Mouse (Mus musculus) liver, embryonic 11.5 days (tissue): ENCODE data around the gene Prg2. TPM values are rescaled to one million over a fixed set of nuclear protein-coding genes. Genes with fewer than 3 reads are reported as not detected.

ENCODE experiments used
- ATAC-seq: fragments of 200-750 bp; cut with Nextera tagmentation; replicated peaks from 2 replicates; pipeline ENCODE4 v1.8.0; 2017; ENCODE audit warnings: moderate number of reproducible peaks, mild to moderate bottlenecking, moderate TSS enrichment, moderate library complexity; ENCODE audit not compliant: low FRiP score
- DNase-seq: peaks from one replicate; pipeline ENCODE4 v3.0.0-alpha.2; 2017; ENCODE audit warnings: low spot score
- H3K27ac ChIP-seq: fragments of 300-500 bp; sonication (generic); 2 replicates; pipeline ENCODE4 v1.5.1; 2014; ENCODE audit warnings: mild to moderate bottlenecking, low read depth, low read length, control low read depth
- H3K27me3 ChIP-seq: fragments of 300-500 bp; sonication (generic); replicated peaks from 2 replicates; pipeline ENCODE4 v1.6.1; 2014; ENCODE audit warnings: low read length, mixed read lengths; ENCODE audit not compliant: control insufficient read depth, insufficient read depth
- H3K36me3 ChIP-seq: fragments of 300-500 bp; sonication (generic); 2 replicates; pipeline ENCODE4 v1.6.1; 2014; ENCODE audit warnings: mild to moderate bottlenecking, low read length, moderate library complexity, mixed read lengths; ENCODE audit not compliant: control insufficient read depth, insufficient read depth
- H3K4me1 ChIP-seq: fragments of 300-500 bp; sonication (generic); replicated peaks from 2 replicates; pipeline ENCODE4 v1.6.1; 2014; ENCODE audit warnings: low read length, mixed read lengths; ENCODE audit not compliant: control insufficient read depth, insufficient read depth
- H3K4me2 ChIP-seq: fragments of 300-500 bp; sonication (generic); 2 replicates; pipeline ENCODE4 v1.6.1; 2014; ENCODE audit warnings: mild to moderate bottlenecking, control low read depth, moderate library complexity
- H3K4me3 ChIP-seq: fragments of 300-500 bp; sonication (generic); 2 replicates; pipeline ENCODE4 v1.5.1; 2014; ENCODE audit warnings: low read depth, low read length, control low read depth
- H3K9ac ChIP-seq: fragments of 300-500 bp; sonication (generic); 2 replicates; pipeline ENCODE4 v1.6.1; 2014; ENCODE audit warnings: low read depth, low read length, control low read depth
- H3K9me3 ChIP-seq: fragments of 300-500 bp; sonication (generic); 2 replicates; pipeline ENCODE4 v1.6.1; 2016; ENCODE audit warnings: low read length, inconsistent platforms, mixed read lengths; ENCODE audit not compliant: control insufficient read depth
- WGBS: fragments of 180-500 bp; shearing (Covaris S2); extraction: QIAGEN DNeasy Blood & Tissue Kit; methylation state at CpG from one replicate; pipeline ENCODE4 v1.1.7; 2014; 5-methylcytosine and 5-hydroxymethylcytosine counted together
- polyA plus RNA-seq: library from polyadenylated mRNA; unstranded; fragments of >200 nt; fragmentation: Nextera tagmentation; extraction: Ambion mirVana; gene quantifications from 2 replicates; pipeline ENCODE4 v1.2.1, GENCODE M21; 2014

Gene Prg2
- polyA plus RNA-seq, 1 experiment from 2014 or later: 67.2 TPM

- H3K27ac ChIP-seq: no peak overlapping the region
- no peak overlapping the region for H3K4me2 ChIP-seq
- H3K4me1 ChIP-seq: peaks cover 23% of the 10 kb centered on the region
- WGBS: 54% methylated on average over 2 of the region's 2 CpGs
- H3K4me3 ChIP-seq: no peak overlapping the region
- no peaks in the 10 kb centered on the region for H3K27me3 ChIP-seq
- ATAC-seq (no peak), DNase-seq (no peak)
- no peaks in the 10 kb centered on the region for H3K9me3 ChIP-seq
- no peak overlapping the region for H3K9ac ChIP-seq
- no peaks in the 10 kb centered on the region for H3K36me3 ChIP-seq
Measured at GRCm38 (mm10) chr2:85009212-85009611, 29.0 kb downstream of the Prg2 start.

- no peaks in the 10 kb centered on the region for H3K36me3 ChIP-seq
- peak overlapping the region; percentile 64 for H3K4me2 ChIP-seq
- H3K27ac ChIP-seq: peak overlapping the region; percentile 96
- ATAC-seq (peak; percentile 99), DNase-seq (peak; percentile 64)
- H3K4me3 ChIP-seq: peak overlapping the region; percentile 17
- H3K9ac ChIP-seq: peak overlapping the region; percentile 61
- H3K4me1 ChIP-seq: peaks cover 23% of the 10 kb centered on the region
- WGBS: 38% methylated on average over 9 of the region's 9 CpGs
- no peaks in the 10 kb centered on the region for H3K9me3 ChIP-seq
- no peaks in the 10 kb centered on the region for H3K27me3 ChIP-seq
Measured at GRCm38 (mm10) chr2:85011906-85012604, 31.8 kb downstream of the Prg2 start.

GRCm38 (mm10) chr2:85012679-85013078 is 32.4 kb downstream of the Prg2 start:
- WGBS: 53% methylated on average over 14 of the region's 14 CpGs
- Histone ChIP-seq H3K4me3 (peak overlapping the region; percentile 17), H3K36me3 (no peaks in the 10 kb centered on the region), H3K27ac (peak overlapping the region; percentile 96), H3K4me2 (peak overlapping the region; percentile 64), H3K27me3 (no peaks in the 10 kb centered on the region), H3K4me1 (peaks cover 23% of the 10 kb centered on the region), H3K9ac (peak overlapping the region; percentile 61), H3K9me3 (no peaks in the 10 kb centered on the region)
- DNase-seq: no peak
- ATAC-seq: peak; percentile 67

GRCm38 (mm10) chr2:85013826-85014587 is 33.7 kb downstream of the Prg2 start:
- peak overlapping the region; percentile 9; the same call in 1 of the 2 replicates for H3K4me2 ChIP-seq
- WGBS: 67% methylated on average over 5 of the region's 5 CpGs
- H3K9me3 ChIP-seq: no peaks in the 10 kb centered on the region
- no peak overlapping the region for H3K27ac ChIP-seq
- H3K27me3 ChIP-seq: no peaks in the 10 kb centered on the region
- H3K4me3 ChIP-seq: no peak overlapping the region
- H3K9ac ChIP-seq: no peak overlapping the region
- H3K4me1 ChIP-seq: peaks cover 23% of the 10 kb centered on the region
- H3K36me3 ChIP-seq: no peaks in the 10 kb centered on the region
- DNase-seq (no peak), ATAC-seq (no peak)

- Histone ChIP-seq H3K4me3 (no peak overlapping the region), H3K4me2 (no peak overlapping the region), H3K27me3 (no peaks in the 10 kb centered on the region), H3K27ac (no peak overlapping the region), H3K9me3 (no peaks in the 10 kb centered on the region), H3K4me1 (peaks cover 23% of the 10 kb centered on the region), H3K9ac (no peak overlapping the region), H3K36me3 (no peaks in the 10 kb centered on the region)
- WGBS: 49% methylated on average over 3 of the region's 3 CpGs
- no peak for ATAC-seq
- DNase-seq: no peak
Measured at GRCm38 (mm10) chr2:85014588-85014982, 34.3 kb downstream of the Prg2 start.

- Histone ChIP-seq H3K4me3 (no peak overlapping the region), H3K27me3 (peaks cover 8% of the 10 kb centered on the region; the same call in 1 of the 2 replicates), H3K4me1 (no peaks in the 10 kb centered on the region), H3K9ac (no peak overlapping the region), H3K9me3 (no peaks in the 10 kb centered on the region), H3K4me2 (no peak overlapping the region), H3K36me3 (no peaks in the 10 kb centered on the region), H3K27ac (no peak overlapping the region)
- DNase-seq: no peak
- ATAC-seq: no peak
- 20% methylated on average over 4 of the region's 4 CpGs for WGBS
Measured at GRCm38 (mm10) chr2:85022043-85022442, 41.8 kb downstream of the Prg2 start.

GRCm38 (mm10) chr2:85026178-85026577 is 45.9 kb downstream of the Prg2 start:
- Histone ChIP-seq H3K27me3 (peaks cover 8% of the 10 kb centered on the region; the same call in 1 of the 2 replicates), H3K9me3 (no peaks in the 10 kb centered on the region), H3K4me1 (no peaks in the 10 kb centered on the region), H3K27ac (no peak overlapping the region), H3K9ac (no peak overlapping the region), H3K4me2 (no peak overlapping the region), H3K36me3 (no peaks in the 10 kb centered on the region), H3K4me3 (no peak overlapping the region)
- 0 out of 2 replicates have a peak, but pooled peaks have one; percentile 16 for ATAC-seq
- DNase-seq: no peak
- 78% methylated on average over 3 of the region's 3 CpGs for WGBS

- Histone ChIP-seq H3K9ac (no peak overlapping the region), H3K4me2 (no peak overlapping the region), H3K4me1 (no peaks in the 10 kb centered on the region), H3K4me3 (no peak overlapping the region), H3K9me3 (no peaks in the 10 kb centered on the region), H3K36me3 (no peaks in the 10 kb centered on the region), H3K27ac (no peak overlapping the region), H3K27me3 (peaks cover 11% of the 10 kb centered on the region)
- no peak for ATAC-seq
- 40% methylated on average over 5 of the region's 5 CpGs for WGBS
- no peak for DNase-seq
Measured at GRCm38 (mm10) chr2:85027281-85027680, 47.0 kb downstream of the Prg2 start.
